Mouse (Mus musculus) limb, embryonic 13.5 days (tissue): ENCODE measurements around the gene Atp2b4. TPM values are rescaled to one million over a fixed set of nuclear protein-coding genes. Genes with fewer than 3 reads are reported as not detected.
A peak's percentile ranks its signal among the peaks of the same experiment; 100 is the strongest.

Experiments
- ATAC-seq: fragments of 200-750 bp; cut with Nextera tagmentation; 2 replicates; pipeline ENCODE4 v1.8.0; 2017; ENCODE audit warnings: low read depth, moderate number of reproducible peaks, moderate TSS enrichment; ENCODE audit not compliant: low FRiP score
- H3K27ac ChIP-seq: fragments of 300-500 bp; sonication (generic); 2 replicates; pipeline ENCODE4 v1.5.1; 2015; ENCODE audit warnings: inconsistent platforms, mild to moderate bottlenecking, moderate library complexity
- H3K27me3 ChIP-seq: fragments of 300-500 bp; sonication (generic); 2 replicates; pipeline ENCODE4 v1.6.1; 2015; ENCODE audit warnings: mild to moderate bottlenecking, inconsistent platforms
- H3K36me3 ChIP-seq: fragments of 300-500 bp; sonication (generic); 2 replicates; pipeline ENCODE4 v1.6.1; 2015; ENCODE audit warnings: inconsistent platforms, mild to moderate bottlenecking, moderate library complexity
- H3K4me1 ChIP-seq: fragments of 300-500 bp; sonication (generic); 2 replicates; pipeline ENCODE4 v1.6.1; 2015; ENCODE audit warnings: inconsistent platforms
- H3K4me2 ChIP-seq: fragments of 300-500 bp; sonication (generic); replicated peaks from 2 replicates; pipeline ENCODE4 v1.6.1; 2015; ENCODE audit warnings: inconsistent platforms, mild to moderate bottlenecking, moderate library complexity
- H3K4me3 ChIP-seq: fragments of 300-500 bp; sonication (generic); 2 replicates; pipeline ENCODE4 v1.5.1; 2015; ENCODE audit warnings: moderate library complexity, mild to moderate bottlenecking, inconsistent platforms
- H3K9ac ChIP-seq: fragments of 300-500 bp; sonication (generic); 2 replicates; pipeline ENCODE4 v1.6.1; 2015; ENCODE audit warnings: mild to moderate bottlenecking, inconsistent platforms
- H3K9me3 ChIP-seq: fragments of 300-500 bp; sonication (generic); 2 replicates; pipeline ENCODE4 v1.6.1; 2016; ENCODE audit warnings: inconsistent platforms
- WGBS: fragments of 180-500 bp; shearing (Covaris S2); methylation state at CpG from one replicate; pipeline ENCODE4 v1.1.7; 2015; 5-methylcytosine and 5-hydroxymethylcytosine counted together
- polyA plus RNA-seq: library from polyadenylated mRNA; unstranded; fragments of >200 nt; fragmentation: Nextera tagmentation; extraction: Ambion mirVana; gene quantifications from 2 replicates; pipeline ENCODE4 v1.2.1, GENCODE M21; 2015

The Atp2b4 gene
- polyA plus RNA-seq, 1 experiment from 2014 or later, result 15.3 TPM

DNA sequence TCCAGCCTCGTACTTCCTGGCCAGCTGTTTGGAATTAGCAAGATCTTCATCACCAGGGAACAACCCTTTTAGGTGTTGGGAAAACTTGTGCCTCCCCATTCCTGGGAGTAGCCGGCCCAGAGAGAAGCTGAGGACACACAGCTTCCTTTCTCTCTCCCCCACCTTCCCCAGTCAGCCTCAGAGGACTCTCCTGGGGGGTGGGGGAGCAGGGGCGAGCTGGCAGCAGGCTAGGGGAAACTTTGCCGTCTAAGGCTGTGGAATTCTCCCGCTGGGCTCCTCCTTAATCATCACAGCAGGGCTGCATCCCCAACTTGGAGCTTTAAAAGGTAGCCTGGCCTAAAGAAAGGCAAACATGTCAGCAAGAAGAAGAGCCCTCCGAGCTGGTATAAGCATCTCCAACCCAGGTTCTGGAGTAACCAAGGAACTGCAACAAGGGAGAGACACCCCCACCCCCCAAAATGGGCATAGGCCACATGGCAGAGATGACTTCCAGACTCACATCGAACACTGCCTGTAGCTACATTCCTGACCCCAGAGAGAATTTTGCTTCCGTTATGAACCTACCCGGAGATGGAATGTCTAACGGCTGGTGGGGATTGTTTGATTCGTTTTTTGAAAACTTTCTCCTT, 33.8 kb downstream of the Atp2b4 start:
- Histone ChIP-seq H3K27ac (peak overlapping the region; percentile 78), H3K9ac (no peak overlapping the region), H3K4me3 (no peak overlapping the region), H3K27me3 (no peaks in the 10 kb centered on the region), H3K9me3 (no peaks in the 10 kb centered on the region), H3K4me1 (peaks cover 45% of the 10 kb centered on the region), H3K4me2 (peak overlapping the region; percentile 37), H3K36me3 (peaks cover 4% of the 10 kb centered on the region)
- no peak for ATAC-seq
- 5% methylated on average over 11 of the region's 11 CpGs for WGBS

DNA sequence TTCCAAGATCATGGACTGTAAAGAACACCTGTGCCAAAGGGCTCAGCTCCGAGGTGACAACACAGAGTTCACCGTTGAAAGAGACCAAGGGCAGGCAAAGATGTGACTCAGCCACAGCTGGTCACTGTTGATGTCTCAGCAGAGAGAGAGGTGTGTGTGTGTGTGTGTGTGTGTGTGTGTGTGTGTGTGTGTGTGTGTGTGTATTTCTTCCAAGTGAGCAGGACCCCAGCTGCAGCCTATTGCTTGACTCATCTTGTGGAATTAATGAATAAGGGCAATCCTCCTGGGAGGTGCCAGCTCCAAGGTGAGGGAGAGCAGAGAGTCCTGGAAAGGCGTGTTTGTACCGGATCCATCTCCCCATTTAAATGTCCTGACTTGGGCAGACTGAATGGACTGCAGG, 35.5 kb downstream of the Atp2b4 start:
- 56% methylated on average over 4 of the region's 4 CpGs for WGBS
- H3K4me2 ChIP-seq, result no peak overlapping the region
- peaks cover 57% of the 10 kb centered on the region for H3K4me1 ChIP-seq
- H3K9ac ChIP-seq, result no peak overlapping the region
- H3K4me3 ChIP-seq, result no peak overlapping the region
- no peak for ATAC-seq
- no peaks in the 10 kb centered on the region for H3K27me3 ChIP-seq
- H3K36me3 ChIP-seq, result peaks cover 4% of the 10 kb centered on the region
- no peaks in the 10 kb centered on the region for H3K9me3 ChIP-seq
- H3K27ac ChIP-seq, result no peak overlapping the region

DNA sequence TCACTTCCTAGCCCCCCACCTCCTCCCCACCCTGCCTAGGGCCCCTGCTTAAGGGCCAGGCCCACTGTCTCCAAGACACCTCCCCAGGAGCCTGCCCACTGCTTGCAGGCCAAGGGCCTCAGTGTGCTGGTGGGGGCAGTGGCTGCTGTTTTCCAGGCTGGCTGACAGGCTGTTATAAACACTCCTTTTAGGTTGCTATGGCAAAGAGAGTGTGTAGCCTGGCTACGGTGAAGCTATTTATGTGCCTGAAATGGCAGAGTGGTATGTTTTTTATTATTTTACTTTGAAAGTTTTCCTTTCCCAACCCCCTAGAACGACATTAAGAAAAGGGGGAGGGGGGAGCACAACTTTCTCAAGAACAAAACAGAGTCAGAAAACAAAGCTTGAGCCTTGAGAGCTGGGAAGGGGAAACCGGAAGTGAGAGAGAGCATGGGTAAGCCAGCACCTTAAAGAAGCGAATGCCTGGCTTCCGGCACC, 37.9 kb downstream of the Atp2b4 start:
- no peak overlapping the region for H3K4me3 ChIP-seq
- H3K27ac ChIP-seq, result peak overlapping the region; percentile 75; the same call in 1 of the 2 replicates
- ATAC-seq, result peak; percentile 66
- H3K27me3 ChIP-seq, result no peaks in the 10 kb centered on the region
- no peak overlapping the region for H3K9ac ChIP-seq
- 32% methylated on average over 5 of the region's 5 CpGs for WGBS
- no peak overlapping the region for H3K4me2 ChIP-seq
- H3K4me1 ChIP-seq, result peaks cover 54% of the 10 kb centered on the region
- H3K9me3 ChIP-seq, result no peaks in the 10 kb centered on the region
- H3K36me3 ChIP-seq, result no peaks in the 10 kb centered on the region

DNA sequence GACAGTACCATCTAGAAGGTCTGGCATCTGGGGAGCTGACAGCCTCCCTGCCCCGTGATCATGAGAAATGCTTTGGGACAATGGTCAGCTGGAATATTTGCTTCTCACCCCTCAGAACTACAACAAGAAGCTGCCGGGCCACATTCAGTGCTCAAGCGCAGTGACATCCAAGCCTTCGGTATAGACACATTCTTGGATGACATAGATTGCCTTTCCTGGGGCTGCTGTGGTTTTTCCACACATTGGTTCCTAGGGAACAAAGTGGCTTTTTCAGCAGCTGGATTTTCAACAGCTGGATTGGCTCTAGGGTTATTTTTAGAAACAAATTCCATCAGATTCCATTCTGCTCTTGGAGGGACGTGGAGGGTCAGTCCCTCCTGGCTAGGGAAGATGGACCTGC, 39.6 kb downstream of the Atp2b4 start:
- no peak overlapping the region for H3K4me2 ChIP-seq
- H3K9ac ChIP-seq, result no peak overlapping the region
- ATAC-seq, result no peak
- WGBS, result 68% methylated on average over 5 of the region's 5 CpGs
- no peaks in the 10 kb centered on the region for H3K36me3 ChIP-seq
- H3K27me3 ChIP-seq, result no peaks in the 10 kb centered on the region
- H3K27ac ChIP-seq, result no peak overlapping the region
- no peak overlapping the region for H3K4me3 ChIP-seq
- peaks cover 37% of the 10 kb centered on the region for H3K4me1 ChIP-seq
- H3K9me3 ChIP-seq, result no peaks in the 10 kb centered on the region

DNA sequence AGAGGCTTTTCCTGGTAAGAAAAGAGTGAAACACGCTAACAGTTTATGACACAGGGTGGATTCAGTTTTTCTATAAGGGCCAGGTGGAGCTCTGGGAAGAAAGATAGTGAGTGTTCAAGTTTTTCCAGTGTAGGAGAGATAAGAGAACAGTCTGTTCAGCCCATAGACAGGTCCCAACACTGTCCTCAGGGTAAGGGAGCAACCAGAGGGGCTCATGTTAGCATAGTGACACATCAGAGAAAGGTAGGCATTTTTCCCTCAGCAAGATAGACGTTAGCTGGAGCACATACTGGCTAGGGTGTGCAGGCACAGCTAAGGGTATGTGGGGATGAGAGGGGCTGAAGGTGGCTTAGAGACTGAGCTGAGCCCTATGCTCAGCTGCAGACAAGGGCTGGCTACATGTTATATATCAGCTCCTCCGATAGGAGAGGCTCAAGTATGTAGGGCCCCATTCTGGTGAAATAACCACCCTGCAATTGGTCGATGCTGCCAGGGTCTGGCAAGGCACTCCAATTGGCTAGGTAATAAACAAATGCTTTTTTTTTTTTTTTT, 46.4 kb downstream of the Atp2b4 start:
- 73% methylated on average over 4 of the region's 4 CpGs for WGBS
- no peaks in the 10 kb centered on the region for H3K4me1 ChIP-seq
- H3K9me3 ChIP-seq, result no peaks in the 10 kb centered on the region
- no peak for ATAC-seq
- H3K4me2 ChIP-seq, result no peak overlapping the region
- no peak overlapping the region for H3K9ac ChIP-seq
- H3K27me3 ChIP-seq, result no peaks in the 10 kb centered on the region
- no peak overlapping the region for H3K27ac ChIP-seq
- no peak overlapping the region for H3K4me3 ChIP-seq
- H3K36me3 ChIP-seq, result no peaks in the 10 kb centered on the region

DNA sequence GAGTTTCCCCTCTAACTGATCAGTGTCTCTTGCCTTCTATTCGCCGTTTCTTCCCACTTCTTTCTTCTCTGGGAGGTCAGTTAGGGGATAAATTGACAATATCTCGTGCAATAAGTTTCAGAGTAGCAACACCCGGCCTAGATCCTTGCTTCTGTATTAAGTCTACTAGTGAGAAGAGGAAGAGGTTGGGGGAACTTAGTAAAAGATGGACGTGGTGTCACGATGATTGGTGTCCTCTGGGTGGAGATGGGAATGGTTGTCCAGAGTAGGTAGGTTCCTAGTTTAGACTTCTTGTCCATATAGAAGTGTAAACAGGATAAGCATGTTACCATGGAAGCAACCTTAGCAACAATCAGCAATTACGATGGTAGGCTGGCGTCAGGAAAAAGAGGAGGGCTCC, 47.5 kb downstream of the Atp2b4 start:
- H3K9me3 ChIP-seq, result no peaks in the 10 kb centered on the region
- no peaks in the 10 kb centered on the region for H3K36me3 ChIP-seq
- ATAC-seq, result no peak
- H3K27me3 ChIP-seq, result no peaks in the 10 kb centered on the region
- H3K9ac ChIP-seq, result no peak overlapping the region
- H3K4me1 ChIP-seq, result peaks cover 3% of the 10 kb centered on the region; the same call in 1 of the 2 replicates
- H3K27ac ChIP-seq, result no peak overlapping the region
- H3K4me3 ChIP-seq, result no peak overlapping the region
- WGBS, result 83% methylated on average over 8 of the region's 8 CpGs
- no peak overlapping the region for H3K4me2 ChIP-seq

DNA sequence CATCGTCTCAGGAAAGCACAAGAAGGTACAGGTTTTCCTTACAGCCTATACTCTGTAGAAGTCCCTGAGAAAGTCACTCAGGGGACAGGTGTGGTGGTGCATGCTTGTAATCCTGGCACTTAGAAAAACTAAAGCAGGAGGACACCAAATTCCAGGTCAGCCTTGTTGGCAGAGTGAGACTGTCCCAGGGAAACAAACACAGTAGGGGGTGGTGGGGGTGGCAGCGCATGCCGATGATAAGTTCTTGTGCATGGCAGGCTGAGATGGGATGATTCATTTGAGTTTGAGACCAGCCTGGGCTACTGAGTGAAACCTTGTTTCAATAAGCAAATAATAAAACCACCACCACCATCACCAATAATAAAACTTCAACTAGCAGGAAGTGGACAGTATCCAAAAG, 49.2 kb downstream of the Atp2b4 start:
- H3K4me3 ChIP-seq, result no peak overlapping the region
- no peak overlapping the region for H3K27ac ChIP-seq
- WGBS, result 90% methylated on average over 3 of the region's 3 CpGs
- no peak overlapping the region for H3K9ac ChIP-seq
- no peaks in the 10 kb centered on the region for H3K9me3 ChIP-seq
- H3K4me2 ChIP-seq, result no peak overlapping the region
- no peaks in the 10 kb centered on the region for H3K27me3 ChIP-seq
- peaks cover 19% of the 10 kb centered on the region for H3K4me1 ChIP-seq
- no peak for ATAC-seq
- no peaks in the 10 kb centered on the region for H3K36me3 ChIP-seq

DNA sequence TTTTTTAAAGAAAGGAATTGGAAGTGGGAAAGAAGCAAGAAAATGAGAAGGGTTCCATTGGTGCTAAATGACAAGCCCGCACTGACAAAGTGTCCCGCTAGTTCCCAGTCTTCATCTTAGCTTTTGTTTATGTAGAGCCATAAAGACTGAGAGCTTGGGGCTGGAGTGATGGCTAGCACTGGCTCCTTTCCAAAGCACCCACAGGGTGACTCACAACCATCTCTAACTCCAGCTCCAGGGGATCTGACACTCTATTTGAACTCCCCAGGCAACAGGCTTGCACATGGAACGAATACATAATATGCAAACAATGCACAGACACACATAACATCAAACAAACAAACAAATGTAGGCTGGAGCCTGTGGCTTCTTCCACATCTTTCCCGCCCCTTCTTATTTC, 50.9 kb downstream of the Atp2b4 start:
- Histone ChIP-seq H3K9me3 (no peaks in the 10 kb centered on the region), H3K27me3 (0 out of 2 replicates have a peak, but pooled peaks cover 5% of the 10 kb centered on the region), H3K9ac (no peak overlapping the region), H3K4me3 (no peak overlapping the region), H3K4me1 (peaks cover 36% of the 10 kb centered on the region), H3K27ac (no peak overlapping the region), H3K36me3 (no peaks in the 10 kb centered on the region), H3K4me2 (no peak overlapping the region)
- 76% methylated on average over 4 of the region's 4 CpGs for WGBS
- no peak for ATAC-seq

DNA sequence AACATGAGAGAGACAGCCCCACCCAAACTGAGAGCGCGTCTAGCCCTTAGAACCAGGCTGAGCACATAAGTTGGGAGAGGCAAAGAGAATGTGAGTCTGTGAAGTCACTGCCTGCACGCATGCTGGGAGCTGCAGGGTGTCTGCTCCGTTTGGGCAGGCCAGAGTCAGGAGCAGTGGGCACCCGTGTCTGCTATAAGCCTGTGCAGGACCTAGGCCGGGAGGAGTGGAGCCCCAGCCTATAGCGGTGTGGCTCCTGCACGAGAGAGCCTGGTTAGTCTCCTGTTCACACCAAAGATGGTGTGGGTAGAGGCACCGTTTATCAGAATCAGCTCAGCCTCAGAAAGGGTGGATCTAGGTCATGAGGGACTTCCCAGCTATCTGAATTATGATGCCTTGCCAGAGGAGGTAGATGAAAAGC, 55.8 kb downstream of the Atp2b4 start:
- Histone ChIP-seq H3K9me3 (no peaks in the 10 kb centered on the region), H3K9ac (peak overlapping the region; percentile 10), H3K4me1 (peaks cover 78% of the 10 kb centered on the region), H3K27ac (peak overlapping the region; percentile 96), H3K4me3 (no peak overlapping the region), H3K36me3 (no peaks in the 10 kb centered on the region), H3K4me2 (peak overlapping the region; percentile 41), H3K27me3 (peaks cover 27% of the 10 kb centered on the region)
- WGBS, result 40% methylated on average over 9 of the region's 9 CpGs
- ATAC-seq, result peak; percentile 66

DNA sequence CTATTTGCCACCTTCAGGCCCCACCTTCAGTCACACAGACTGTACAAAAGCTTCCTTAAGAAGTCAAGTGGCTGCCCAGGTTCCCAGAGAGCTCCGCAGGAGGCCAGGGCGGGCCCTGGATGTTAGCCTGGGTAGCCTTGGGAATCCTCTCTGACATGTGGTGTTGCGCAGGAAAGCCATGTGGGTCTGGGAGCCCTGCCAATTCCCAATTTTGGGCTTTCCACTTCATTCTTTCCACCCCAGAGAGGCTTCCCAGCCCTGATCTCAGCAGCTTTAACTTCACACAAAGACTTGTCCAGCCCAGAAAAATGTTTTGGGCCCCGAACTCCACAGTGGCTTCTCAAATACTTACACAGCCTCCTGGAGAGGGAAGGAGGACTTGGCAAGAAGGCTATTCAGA, 56.2 kb downstream of the Atp2b4 start:
- Histone ChIP-seq H3K4me1 (peaks cover 78% of the 10 kb centered on the region), H3K4me3 (no peak overlapping the region), H3K27ac (peak overlapping the region; percentile 96), H3K36me3 (no peaks in the 10 kb centered on the region), H3K9ac (peak overlapping the region; percentile 10), H3K27me3 (peaks cover 32% of the 10 kb centered on the region), H3K4me2 (peak overlapping the region; percentile 41), H3K9me3 (no peaks in the 10 kb centered on the region)
- ATAC-seq, result peak; percentile 81
- WGBS, result 22% methylated on average over 4 of the region's 4 CpGs

DNA sequence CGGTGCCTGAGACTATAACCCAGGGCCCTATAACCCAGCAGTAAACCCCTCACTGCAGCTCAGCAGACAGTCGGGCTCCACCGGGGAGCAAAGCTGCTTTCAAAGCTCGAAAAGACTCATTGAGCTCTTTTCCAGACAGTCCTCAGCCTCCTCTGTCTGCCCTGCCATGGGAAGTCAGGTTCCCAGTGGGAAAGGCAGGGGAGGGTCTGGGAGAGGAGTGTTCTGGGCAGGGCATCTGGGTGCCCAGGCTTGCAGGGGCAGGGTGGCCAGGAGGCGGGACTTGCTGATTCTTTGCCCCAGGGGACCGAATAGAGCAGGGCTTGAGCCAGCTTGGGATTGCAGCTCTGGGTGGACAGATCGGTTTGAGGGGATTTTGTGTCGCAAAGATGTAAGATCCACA, 58.3 kb downstream of the Atp2b4 start:
- Histone ChIP-seq H3K4me2 (peak overlapping the region; percentile 27), H3K27ac (peak overlapping the region; percentile 79), H3K4me1 (peaks cover 68% of the 10 kb centered on the region), H3K36me3 (peaks cover 10% of the 10 kb centered on the region), H3K27me3 (peaks cover 52% of the 10 kb centered on the region), H3K4me3 (no peak overlapping the region), H3K9me3 (no peaks in the 10 kb centered on the region), H3K9ac (peak overlapping the region; percentile 45; the same call in 1 of the 2 replicates)
- 18% methylated on average over 8 of the region's 8 CpGs for whole genome bisulfite sequencing
- peak; percentile 21 for ATAC-seq

DNA sequence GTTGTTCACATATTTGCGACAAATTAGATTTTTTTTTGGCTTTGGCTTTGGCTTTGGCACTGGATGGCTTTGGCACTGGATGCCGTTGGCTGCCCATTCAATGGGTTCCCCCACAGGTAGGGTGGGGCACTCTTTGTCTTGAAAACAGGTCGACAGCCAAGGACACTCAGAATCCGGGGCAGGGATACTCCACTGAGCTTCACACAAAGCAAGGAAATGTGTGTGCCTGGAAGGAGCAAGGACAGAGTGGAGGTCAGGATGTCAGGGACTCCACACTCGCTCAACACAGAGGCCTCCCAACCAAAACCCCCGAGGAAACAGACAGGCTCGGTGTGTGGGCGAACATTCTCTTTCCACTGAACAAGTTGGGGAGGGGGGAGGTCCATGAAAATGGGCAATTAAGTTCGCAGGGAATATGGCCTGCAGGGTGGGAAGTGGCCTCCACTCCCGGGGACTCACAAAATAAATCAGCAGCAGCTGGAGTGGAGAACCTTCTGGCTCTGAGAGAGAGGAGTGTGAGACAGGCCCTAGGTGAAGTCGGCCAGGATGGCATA, 58.9 kb downstream of the Atp2b4 start:
- H3K9ac ChIP-seq, result peak overlapping the region; percentile 45; the same call in 1 of the 2 replicates
- peak; percentile 62 for ATAC-seq
- 18% methylated on average over 11 of the region's 11 CpGs for WGBS
- H3K36me3 ChIP-seq, result peaks cover 15% of the 10 kb centered on the region
- H3K9me3 ChIP-seq, result no peaks in the 10 kb centered on the region
- H3K4me2 ChIP-seq, result peak overlapping the region; percentile 27
- peaks cover 57% of the 10 kb centered on the region for H3K27me3 ChIP-seq
- no peak overlapping the region for H3K4me3 ChIP-seq
- peak overlapping the region; percentile 79 for H3K27ac ChIP-seq
- peaks cover 62% of the 10 kb centered on the region for H3K4me1 ChIP-seq
